9 mouse cellular contexts compared by ENCODE assay signal in the genomic region with DNA sequence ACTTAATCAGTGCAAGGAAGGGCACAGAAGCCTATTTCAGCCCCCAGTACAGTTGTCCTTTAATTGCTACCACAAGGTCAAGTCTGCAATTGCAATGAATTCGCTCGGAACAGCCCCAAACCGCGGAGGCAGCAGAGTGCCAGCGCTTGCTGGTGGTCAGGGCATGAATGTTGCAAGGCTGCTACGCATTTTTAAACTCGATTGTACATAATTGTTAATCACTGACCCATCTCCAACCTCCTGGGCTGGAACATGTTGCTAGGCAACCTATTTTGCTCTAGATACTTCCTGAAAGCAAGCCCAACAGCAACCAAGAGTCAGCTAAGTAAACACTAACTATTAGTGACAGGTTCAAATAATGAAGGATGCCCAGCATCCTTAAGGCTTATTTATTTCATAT.
DNase-seq lines count a peak whose midpoint lies in the region; ATAC-seq lines count a peak whose summit lies in the region.
"Had no signal": no experiment of that assay in that cellular context is flagged by ENCODE, and none has a peak within 500 bp of the region (broad histone marks: within the 10 kb centered on the region; RNA-seq: fewer than 3 reads in every experiment).

No protein-coding gene starts in this region.

- 0 out of 2 replicates have a peak overlapping the region, but pooled peaks have one; percentile 36 for H3K27ac ChIP-seq in forebrain, embryonic 13.5 days
- H3K27ac ChIP-seq in kidney, embryonic 16.5 days (ENCODE audit: low read length) = peak overlapping the region; percentile 71
- H3K27ac ChIP-seq in neural tube, embryonic 15.5 days (replicated peaks) = peak overlapping the region; percentile 61
- H3K27ac ChIP-seq: limb, embryonic 12.5 days had no signal

- no peaks in the 10 kb centered on the region for H3K9me3 ChIP-seq in forebrain, embryonic 13.5 days (replicated peaks)
- H3K9me3 ChIP-seq in kidney, embryonic 16.5 days (ENCODE audit: low read length) = no peaks in the 10 kb centered on the region
- H3K9me3 ChIP-seq in neural tube, embryonic 15.5 days (replicated peaks) = no peaks in the 10 kb centered on the region
- H3K9me3 ChIP-seq: limb, embryonic 12.5 days had no signal

- peak; percentile 44 for DNase-seq in ovary, postnatal 36 days (ENCODE audit: low spot score)
- no peak for DNase-seq in ovary, postnatal 10 days (ENCODE audit: low spot score)
- no peak for DNase-seq in left cerebral cortex, adult 9 months (ENCODE audit: low spot score in 2 of 2)
- DNase-seq in testis, postnatal 10 days (ENCODE audit: low spot score) = no peak

- peaks cover 46% of the 10 kb centered on the region for H3K4me1 ChIP-seq in forebrain, embryonic 13.5 days
- peaks cover 26% of the 10 kb centered on the region for H3K4me1 ChIP-seq in kidney, embryonic 16.5 days (ENCODE audit: insufficient read depth, low read length)
- H3K4me1 ChIP-seq in neural tube, embryonic 15.5 days = peaks cover 37% of the 10 kb centered on the region

- 28% methylated on average over 7 of the region's 7 CpGs for WGBS in forebrain, embryonic 13.5 days
- 33% methylated on average over 7 of the region's 7 CpGs for whole genome bisulfite sequencing in kidney, embryonic 16.5 days
- WGBS in neural tube, embryonic 15.5 days = 5% methylated on average over 7 of the region's 7 CpGs

- H3K36me3 ChIP-seq in forebrain, embryonic 13.5 days (ENCODE audit: poor library complexity, severe bottlenecking) = no peaks in the 10 kb centered on the region
- no peaks in the 10 kb centered on the region for H3K36me3 ChIP-seq in kidney, embryonic 16.5 days (ENCODE audit: insufficient read depth, low read length)
- H3K36me3 ChIP-seq in neural tube, embryonic 15.5 days = no peaks in the 10 kb centered on the region
- H3K36me3 ChIP-seq: limb, embryonic 12.5 days had no signal

- peak overlapping the region; percentile 34 for H3K4me2 ChIP-seq in forebrain, embryonic 13.5 days
- H3K4me2 ChIP-seq in kidney, embryonic 16.5 days (replicated peaks; ENCODE audit: low read depth, low read length) = peak overlapping the region; percentile 19; the same call in 1 of the 2 replicates
- no peak overlapping the region for H3K4me2 ChIP-seq in neural tube, embryonic 15.5 days
- H3K4me2 ChIP-seq: limb, embryonic 12.5 days had no signal

- 0 out of 2 replicates have a peak, but pooled peaks have one; percentile 13 for ATAC-seq in forebrain, embryonic 13.5 days
- ATAC-seq in kidney, embryonic 16.5 days (ENCODE audit: low FRiP score, low TSS enrichment) = peak; percentile 70
- ATAC-seq in neural tube, embryonic 15.5 days (ENCODE audit: low FRiP score) = no peak
- no peak for ATAC-seq in activated CD4-positive, CD25-positive, alpha-beta regulatory T cell, adult 4 months

- no peak overlapping the region for H3K4me3 ChIP-seq in forebrain, embryonic 13.5 days
- H3K4me3 ChIP-seq in kidney, embryonic 16.5 days (ENCODE audit: low read length) = no peak overlapping the region
- no peak overlapping the region for H3K4me3 ChIP-seq in neural tube, embryonic 15.5 days (replicated peaks)
- H3K4me3 ChIP-seq: limb, embryonic 12.5 days had no signal

- H3K9ac ChIP-seq in forebrain, embryonic 13.5 days = 0 out of 2 replicates have a peak overlapping the region, but pooled peaks have one; percentile 3
- H3K9ac ChIP-seq in kidney, embryonic 16.5 days (replicated peaks; ENCODE audit: low read length) = no peak overlapping the region
- H3K9ac ChIP-seq in neural tube, embryonic 15.5 days (replicated peaks) = no peak overlapping the region
- H3K9ac ChIP-seq: limb, embryonic 12.5 days had no signal

- no peaks in the 10 kb centered on the region for H3K27me3 ChIP-seq in forebrain, embryonic 13.5 days
- H3K27me3 ChIP-seq in kidney, embryonic 16.5 days (ENCODE audit: insufficient read depth, low read length) = no peaks in the 10 kb centered on the region
- no peaks in the 10 kb centered on the region for H3K27me3 ChIP-seq in neural tube, embryonic 15.5 days (replicated peaks)
- H3K27me3 ChIP-seq: limb, embryonic 12.5 days had no signal

Comparison
In these comparisons a context has a peak if more than half of its experiments do, and no peak if none do; other contexts are left out.
1. ATAC-seq: peak in forebrain, embryonic 13.5 days (single experiment) and kidney, embryonic 16.5 days (single experiment); none in neural tube, embryonic 15.5 days (single experiment) and activated CD4-positive, CD25-positive, alpha-beta regulatory T cell, adult 4 months (single experiment).
2. Peak in every context shown above with its lines, with median percentiles within 50 percentile points of each other: H3K27ac ChIP-seq.